Mouse (Mus musculus) small intestine, adult 2 months (tissue): ENCODE measurements around the gene Enpp7.

Experiments used
- CTCF ChIP-seq: fragments of 200-500 bp; IDR thresholded peaks from 2 replicates; pipeline ENCODE4 v1.5.1; 2012; ENCODE audit warnings: low read depth, mild to moderate bottlenecking, control low read depth, inconsistent platforms, low read length, moderate library complexity, mixed read lengths; ENCODE audit not compliant: insufficient replicate concordance, insufficient read length; ENCODE audit errors: extremely low read depth
- POLR2A ChIP-seq: fragments of 200-500 bp; IDR thresholded peaks from 2 replicates; pipeline ENCODE4 v1.6.1; 2012; ENCODE audit warnings: low read depth, mild to moderate bottlenecking, control low read depth, inconsistent platforms, low read length, moderate library complexity

- TF ChIP-seq POLR2A = no peak
- TF ChIP-seq CTCF = no peak
Measured at GRCm38 (mm10) chr11:118939731-118940130, 48.3 kb upstream of the Enpp7 start.
